Mouse (Mus musculus): Measurements from ENCODE around the gene Spcs2.
A peak's percentile ranks its signal among the peaks of the same experiment; 100 is the strongest.

DNA sequence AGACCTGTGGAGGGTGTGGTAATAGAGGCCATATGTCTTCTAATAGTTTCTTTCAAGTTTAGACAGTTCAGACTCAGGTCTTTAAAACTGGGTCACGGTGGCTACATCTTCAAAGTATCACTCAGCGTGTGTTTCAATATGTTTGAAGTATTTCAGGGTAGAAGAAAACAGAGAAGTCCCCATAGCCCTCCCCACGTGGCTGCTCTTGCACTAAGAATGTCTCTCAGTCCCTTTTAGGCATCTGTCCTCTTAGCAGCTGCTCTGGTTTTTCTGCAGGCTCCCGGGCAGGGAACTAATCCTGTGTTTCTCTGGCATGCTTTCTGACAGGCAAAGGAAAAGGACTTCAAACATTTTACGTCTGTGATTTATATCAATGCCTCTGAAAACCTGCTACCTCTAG lies 12.6 kb upstream of the Spcs2 start:
- TF ChIP-seq TCF3 (IDR thresholded peaks at IDR 0.05; ENCODE audit: insufficient read length, low read depth) (no peak), E2F4 (IDR thresholded peaks at IDR 0.05; ENCODE audit: insufficient read depth) (no peak), TCF12 (IDR thresholded peaks at IDR 0.05; ENCODE audit: insufficient read depth, poor library complexity, severe bottlenecking) (no peak), MYOG (IDR thresholded peaks at IDR 0.05; ENCODE audit: control insufficient read depth in 1 of 3, insufficient read depth in 1 of 3, insufficient read length in 2 of 3, low read depth in 2 of 3) (peak in 1 of 3 experiments; percentile 85), MAX (IDR thresholded peaks at IDR 0.05; ENCODE audit: low read depth) (no peak), MYOD1 (IDR thresholded peaks at IDR 0.05; ENCODE audit: control insufficient read depth in 1 of 3, insufficient read length in 2 of 3, low read depth in 2 of 3) (peak in 1 of 3 experiments; percentile 28)

Measured in myocyte (in vitro differentiated cells).